In genomic region chr6:70804632-70805031, GRCm38 (mm10) we compare ENCODE assay signal across 8 mouse cellular contexts. TPM values are rescaled to one million over a fixed set of nuclear protein-coding genes. Genes with fewer than 3 reads are reported as not detected.
A peak's percentile ranks its signal among the peaks of the same experiment; 100 is the strongest.
DNase-seq lines count a peak whose midpoint lies in the region; ATAC-seq and TF ChIP-seq lines count a peak whose summit lies in the region.

No protein-coding gene starts in this region.

- no peak overlapping the region for H3K4me3 ChIP-seq in embryonic facial prominence, embryonic 11.5 days (ENCODE audit: low read depth, low read length)
- H3K4me3 ChIP-seq in hindbrain, embryonic 11.5 days (ENCODE audit: low read depth, low read length), result no peak overlapping the region
- H3K4me3 ChIP-seq in limb, embryonic 12.5 days (replicated peaks), result no peak overlapping the region
- no peak overlapping the region for H3K4me3 ChIP-seq in myocyte

- intact Hi-C loops in left cerebral cortex, postnatal 25 days (cut with DNase I), result loop anchor here (2.0 to 5.0 kb wide), 2 partner anchors 116 to 323 kb away; no protein-coding TSS in a partner anchor
- intact Hi-C loops in left cerebral cortex, postnatal 36 days (cut with DNase I), result loop anchor here (2.0 kb wide), 2 partner anchors 76 to 116 kb away; no protein-coding TSS in a partner anchor

- no peak overlapping the region for H3ac ChIP-seq in myocyte (ENCODE audit: control insufficient read depth, insufficient read length)

- no peaks in the 10 kb centered on the region for H3K36me3 ChIP-seq in embryonic facial prominence, embryonic 11.5 days (replicated peaks; ENCODE audit: control insufficient read depth, insufficient read depth, low read depth, low read length)
- H3K36me3 ChIP-seq in hindbrain, embryonic 11.5 days (ENCODE audit: control insufficient read depth, insufficient read depth, low read length), result no peaks in the 10 kb centered on the region
- H3K36me3 ChIP-seq in limb, embryonic 12.5 days, result no peaks in the 10 kb centered on the region
- no peaks in the 10 kb centered on the region for H3K36me3 ChIP-seq in myocyte (ENCODE audit: control insufficient read depth, insufficient read depth)

- no peaks in the 10 kb centered on the region for H3K79me2 ChIP-seq in myocyte (ENCODE audit: control insufficient read depth, insufficient read depth)

- no peak overlapping the region for H3K27ac ChIP-seq in embryonic facial prominence, embryonic 11.5 days (replicated peaks; ENCODE audit: low read depth, low read length)
- H3K27ac ChIP-seq in hindbrain, embryonic 11.5 days (ENCODE audit: low read depth, low read length), result no peak overlapping the region
- H3K27ac ChIP-seq in limb, embryonic 12.5 days, result no peak overlapping the region

- no peak overlapping the region for H3K4me2 ChIP-seq in embryonic facial prominence, embryonic 11.5 days (ENCODE audit: low read depth, low read length)
- H3K4me2 ChIP-seq in hindbrain, embryonic 11.5 days (replicated peaks; ENCODE audit: low read depth, low read length), result no peak overlapping the region
- peak overlapping the region; percentile 9; the same call in 1 of the 2 replicates for H3K4me2 ChIP-seq in limb, embryonic 12.5 days
- peak overlapping the region; percentile 28 for H3K4me2 ChIP-seq in myocyte (ENCODE audit: low read depth)

- no peaks in the 10 kb centered on the region for H3K9me3 ChIP-seq in embryonic facial prominence, embryonic 11.5 days (replicated peaks; ENCODE audit: control insufficient read depth, low read length)
- H3K9me3 ChIP-seq in hindbrain, embryonic 11.5 days (ENCODE audit: control insufficient read depth, low read length), result no peaks in the 10 kb centered on the region
- H3K9me3 ChIP-seq in limb, embryonic 12.5 days, result no peaks in the 10 kb centered on the region

- no peak for ATAC-seq in embryonic facial prominence, embryonic 11.5 days (replicated peaks; ENCODE audit: insufficient number of reproducible peaks, low FRiP score, low TSS enrichment, low read depth)
- ATAC-seq in hindbrain, embryonic 11.5 days (ENCODE audit: low FRiP score), result peak; percentile 33; the same call in 1 of the 2 replicates
- no peak for ATAC-seq in limb, embryonic 12.5 days (ENCODE audit: insufficient number of reproducible peaks, insufficient read depth, low FRiP score, low TSS enrichment, low read depth)

- peak; percentile 35 to 43 for DNase-seq in left cerebral cortex, postnatal 25 days (ENCODE audit: low spot score in 2 of 2)
- no peak for DNase-seq in left cerebral cortex, postnatal 36 days (ENCODE audit: low spot score in 2 of 2)
- peak; percentile 80 for DNase-seq in NIH3T3 (ENCODE audit: low read depth)
- peak; percentile 74 for DNase-seq in embryonic facial prominence, embryonic 11.5 days (ENCODE audit: low spot score)
- peak; percentile 73 for DNase-seq in hindbrain, embryonic 11.5 days (ENCODE audit: low spot score)
- DNase-seq in gastrocnemius, adult 8-10 months (ENCODE audit: low spot score in 2 of 2), result no peak

- WGBS in embryonic facial prominence, embryonic 11.5 days, result 22% methylated on average over 3 of the region's 3 CpGs
- WGBS in hindbrain, embryonic 11.5 days, result 30% methylated on average over 3 of the region's 3 CpGs
- 27% methylated on average over 3 of the region's 3 CpGs for WGBS in limb, embryonic 12.5 days

- H3K9ac ChIP-seq in embryonic facial prominence, embryonic 11.5 days (replicated peaks; ENCODE audit: low read length), result no peak overlapping the region
- no peak overlapping the region for H3K9ac ChIP-seq in hindbrain, embryonic 11.5 days (ENCODE audit: low read depth, low read length)
- no peak overlapping the region for H3K9ac ChIP-seq in limb, embryonic 12.5 days (replicated peaks)

- H3K4me1 ChIP-seq in embryonic facial prominence, embryonic 11.5 days (ENCODE audit: control insufficient read depth, insufficient read depth, low read length), result no peaks in the 10 kb centered on the region
- H3K4me1 ChIP-seq in hindbrain, embryonic 11.5 days (replicated peaks; ENCODE audit: control insufficient read depth, insufficient read depth, low read length), result peaks cover 4% of the 10 kb centered on the region; the same call in 1 of the 2 replicates
- H3K4me1 ChIP-seq in limb, embryonic 12.5 days (replicated peaks), result peaks cover 12% of the 10 kb centered on the region; the same call in 1 of the 2 replicates

- no peaks in the 10 kb centered on the region for H3K27me3 ChIP-seq in embryonic facial prominence, embryonic 11.5 days (ENCODE audit: control insufficient read depth, insufficient read depth, low read length)
- no peaks in the 10 kb centered on the region for H3K27me3 ChIP-seq in hindbrain, embryonic 11.5 days (ENCODE audit: control insufficient read depth, insufficient read depth, low read length)
- no peaks in the 10 kb centered on the region for H3K27me3 ChIP-seq in limb, embryonic 12.5 days
- H3K27me3 ChIP-seq in myocyte (ENCODE audit: control insufficient read depth, insufficient read depth, insufficient read length), result peaks cover 8% of the 10 kb centered on the region

- TF ChIP-seq POLR2A in myocyte (IDR thresholded peaks at IDR 0.05; ENCODE audit: insufficient read length, low read depth), result no peak

TF ChIP-seq in myocyte, 11 proteins besides CTCF, POLR2A, EP300 and RAD21:
- no peak for TF ChIP-seq MYOD1 (IDR thresholded peaks at IDR 0.05; ENCODE audit: control insufficient read depth in 1 of 3, insufficient read length in 2 of 3, low read depth in 2 of 3)
- TF ChIP-seq TCF3 (IDR thresholded peaks at IDR 0.05; ENCODE audit: insufficient read length, low read depth), result no peak
- no peak for TF ChIP-seq REST (IDR thresholded peaks at IDR 0.05; ENCODE audit: insufficient read depth, insufficient read length)
- no peak for TF ChIP-seq CEBPB (IDR thresholded peaks at IDR 0.05; ENCODE audit: insufficient read depth, poor library complexity, severe bottlenecking)
- TF ChIP-seq E2F4 (IDR thresholded peaks at IDR 0.05; ENCODE audit: insufficient read depth), result no peak
- no peak for TF ChIP-seq MYOG (IDR thresholded peaks at IDR 0.05; ENCODE audit: control insufficient read depth in 1 of 3, insufficient read depth in 1 of 3, insufficient read length in 2 of 3, low read depth in 2 of 3)
- TF ChIP-seq MAX (IDR thresholded peaks at IDR 0.05; ENCODE audit: low read depth), result no peak
- no peak for TF ChIP-seq USF1 (IDR thresholded peaks at IDR 0.05; ENCODE audit: low read depth)
- TF ChIP-seq POLR2AphosphoS2 (IDR thresholded peaks at IDR 0.05; ENCODE audit: insufficient read length, low read depth), result no peak
- no peak for TF ChIP-seq SRF (IDR thresholded peaks at IDR 0.05; ENCODE audit: control insufficient read depth, insufficient read length, low read depth)
- no peak for TF ChIP-seq TCF12 (IDR thresholded peaks at IDR 0.05; ENCODE audit: insufficient read depth, poor library complexity, severe bottlenecking)

RNA-seq across cellular contexts. Expression of gene Rpia, which starts 12.6 kb away (rescaled TPM):
- total RNA-seq in left cerebral cortex, postnatal 25 days (2021), result 10 to 100 TPM; 11.9 to 13.2 TPM
- total RNA-seq in left cerebral cortex, postnatal 36 days (2021), result 10 to 100 TPM; 11.1 to 14.3 TPM
- 2.0 and 2.1 TPM in 2 replicates for polyA plus RNA-seq in embryonic facial prominence, embryonic 11.5 days (2014; fragmentation: Nextera tagmentation; extraction: Ambion mirVana)
- polyA plus RNA-seq in hindbrain, embryonic 11.5 days (2014; fragmentation: Nextera tagmentation; extraction: Ambion mirVana), result 2.5 and 3.7 TPM in 2 replicates
- 3.5 TPM in 2 replicates for polyA plus RNA-seq in limb, embryonic 12.5 days (2016; fragmentation: Nextera tagmentation; extraction: Ambion mirVana)
- 11.6 TPM for polyA plus RNA-seq in myocyte (2012; fragmentation: generic; extraction: Trizol)
- total RNA-seq in gastrocnemius, adult 8-10 months (2022), result 10 to 100 TPM; 17.4 to 21.3 (median 20.4) TPM

RNA-seq across cellular contexts. Expression of gene Eif2ak3, which starts 39.7 kb away (rescaled TPM):
- total RNA-seq in left cerebral cortex, postnatal 25 days (2021), result 10 to 100 TPM; 21.2 to 23.1 TPM
- total RNA-seq in left cerebral cortex, postnatal 36 days (2021), result 10 to 100 TPM; 23.4 to 25.2 TPM
- 8.4 and 9.1 TPM in 2 replicates for polyA plus RNA-seq in embryonic facial prominence, embryonic 11.5 days (2014; fragmentation: Nextera tagmentation; extraction: Ambion mirVana)
- polyA plus RNA-seq in hindbrain, embryonic 11.5 days (2014; fragmentation: Nextera tagmentation; extraction: Ambion mirVana), result 10.5 and 12.4 TPM in 2 replicates
- polyA plus RNA-seq in limb, embryonic 12.5 days (2016; fragmentation: Nextera tagmentation; extraction: Ambion mirVana), result 13.0 and 13.6 TPM in 2 replicates
- 3.3 TPM for polyA plus RNA-seq in myocyte (2012; fragmentation: generic; extraction: Trizol)
- total RNA-seq in gastrocnemius, adult 8-10 months (2022), result 1 to 10 TPM; 2.6 to 3.5 (median 3.3) TPM

Comparison
In these comparisons a context has a peak if more than half of its experiments do, and no peak if none do; other contexts are left out.
1. DNase-seq: peak in left cerebral cortex, postnatal 25 days (2 of 2), NIH3T3 (single experiment), embryonic facial prominence, embryonic 11.5 days (single experiment) and hindbrain, embryonic 11.5 days (single experiment); none in left cerebral cortex, postnatal 36 days (0 of 2) and gastrocnemius, adult 8-10 months (0 of 2).
2. H3K4me2 ChIP-seq: peak in limb, embryonic 12.5 days (single experiment) and myocyte (single experiment); none in embryonic facial prominence, embryonic 11.5 days (single experiment) and hindbrain, embryonic 11.5 days (single experiment).